Mouse (Mus musculus) brain, adult 2 months (tissue): ENCODE data around the gene Rnpepl1.
"Not testable (repeated sequence)": the region's sequence is repeated elsewhere in the genome, so short reads cannot be mapped to it uniquely, and the experiment has no call there.

Experiments
- DNase-seq: peaks from one replicate; pipeline ENCODE4 v3.0.0; 2011; ENCODE audit warnings: low read depth, low spot score

Gene Rnpepl1

GRCm38 (mm10) chr1:92936467-92936866 is 25.9 kb downstream of the Rnpepl1 start:
- DNase-seq, result no peak

GRCm38 (mm10) chr1:92937797-92938196 is 27.2 kb downstream of the Rnpepl1 start:
- no peak for DNase-seq

- DNase-seq, result no peak
These were observed 29.2 kb downstream of the Rnpepl1 start for GRCm38 (mm10) chr1:92939746-92940145.

GRCm38 (mm10) chr1:92943219-92943989 is 32.8 kb downstream of the Rnpepl1 start:
- no peak for DNase-seq

- DNase-seq, result no peak
These were observed 37.4 kb downstream of the Rnpepl1 start for GRCm38 (mm10) chr1:92947966-92948365.

- DNase-seq, result peak; percentile 18
These were observed 38.8 kb downstream of the Rnpepl1 start for GRCm38 (mm10) chr1:92949426-92949825.

GRCm38 (mm10) chr1:92950607-92951006 is 40.0 kb downstream of the Rnpepl1 start, which contains the start of gene Gpr35:
TSS of gene Gpr35 (plus strand) at chr1:92950865.
- DNase-seq, result no peak

GRCm38 (mm10) chr1:92953641-92954040 is 43.1 kb downstream of the Rnpepl1 start:
- DNase-seq, result no peak

- DNase-seq, result peak; percentile 9
These were observed 46.2 kb downstream of the Rnpepl1 start for GRCm38 (mm10) chr1:92956571-92957335.

GRCm38 (mm10) chr1:92958999-92959398 is 48.4 kb downstream of the Rnpepl1 start:
- no peak for DNase-seq

- not testable (repeated sequence) for DNase-seq
These were observed 60.2 kb downstream of the Rnpepl1 start for GRCm38 (mm10) chr1:92970791-92971190.

GRCm38 (mm10) chr1:92971879-92972795 is 61.6 kb downstream of the Rnpepl1 start:
- no peak for DNase-seq

- DNase-seq, result peak; percentile 67
These were observed 62.3 kb downstream of the Rnpepl1 start for GRCm38 (mm10) chr1:92972854-92973253.
